Mouse (Mus musculus): ENCODE results near the gene C530008M17Rik. TPM values are rescaled to one million over a fixed set of nuclear protein-coding genes. Genes with fewer than 3 reads are reported as not detected.

C530008M17Rik gene
- total and polyA plus RNA-seq, 3 experiments: 3.2 to 10.6 TPM; not detected in 1

DNA sequence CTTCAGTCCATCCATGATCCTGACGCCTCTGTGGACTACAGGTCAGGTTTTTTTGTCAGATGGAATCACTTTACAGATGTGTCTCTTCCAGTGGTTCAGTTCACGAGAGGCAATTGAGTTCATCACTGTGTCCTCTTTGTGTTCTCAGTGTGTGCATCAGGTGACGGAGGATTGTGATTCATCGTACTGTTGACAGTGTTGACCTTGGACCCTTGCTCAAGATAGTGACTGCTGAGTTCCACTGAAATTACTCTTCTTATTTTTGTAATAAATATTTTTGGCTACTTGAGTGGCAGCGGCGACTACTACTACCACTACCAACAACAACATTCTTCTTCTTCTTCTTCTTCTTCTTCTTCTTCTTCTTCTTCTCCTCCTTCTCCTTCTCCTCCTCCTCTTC lies 85.2 kb downstream of the C530008M17Rik start:
- Histone ChIP-seq H3K4me1 (ENCODE audit: control insufficient read depth in 1 of 2, insufficient read depth in 2 of 2, low read length in 2 of 2) (peaks cover 0 to 7% of the 10 kb centered on the region in 2 experiments; a peak in 1 of 4 replicates), H3K27ac (ENCODE audit: control insufficient read depth, low read depth, low read length) (no peak overlapping the region), H3K79me2 (ENCODE audit: control insufficient read depth, insufficient read depth, low read length, poor library complexity) (no peaks in the 10 kb centered on the region), H3K27me3 (ENCODE audit: control insufficient read depth in 1 of 2, insufficient read depth in 2 of 2, low read length in 2 of 2) (no peaks in the 10 kb centered on the region), H3K9ac (ENCODE audit: control insufficient read depth, low read depth, low read length, poor library complexity, severe bottlenecking) (no peak overlapping the region), H3K9me3 (replicated peaks; ENCODE audit: insufficient read depth, low read length) (no peaks in the 10 kb centered on the region), H3K36me3 (ENCODE audit: control insufficient read depth in 1 of 2, insufficient read depth in 2 of 2, low read length in 2 of 2) (no peaks in the 10 kb centered on the region), H3K4me3 (ENCODE audit: control insufficient read depth in 1 of 2, insufficient read depth in 1 of 2, low read depth in 2 of 2, low read length in 2 of 2) (no peak overlapping the region)
- no peak for TF ChIP-seq RAD21 (IDR thresholded peaks at IDR 0.05; ENCODE audit: low read depth, low read length)
- TF ChIP-seq NRF1 (IDR thresholded peaks at IDR 0.05; ENCODE audit: insufficient read depth, low read depth, low read length, poor library complexity, severe bottlenecking): no peak
- TF ChIP-seq SMC3 (IDR thresholded peaks at IDR 0.05; ENCODE audit: low read depth, low read length): no peak
- no peak for TF ChIP-seq HCFC1 (IDR thresholded peaks at IDR 0.05; ENCODE audit: low read depth, low read length)
- TF ChIP-seq POLR2A (IDR thresholded peaks at IDR 0.05; ENCODE audit: control insufficient read depth in 1 of 2, insufficient read depth in 1 of 2, low read depth in 1 of 2, low read length in 2 of 2, poor library complexity in 1 of 2): no peak
- no peak for TF ChIP-seq RCOR1 (IDR thresholded peaks at IDR 0.05; ENCODE audit: low read depth, low read length)
- TF ChIP-seq ZMIZ1 (IDR thresholded peaks at IDR 0.05; ENCODE audit: low read depth, low read length): no peak
- no peak for TF ChIP-seq NELFE (IDR thresholded peaks at IDR 0.05; ENCODE audit: low read depth, low read length)
- no peak for TF ChIP-seq JUND (IDR thresholded peaks at IDR 0.05; ENCODE audit: low read depth, low read length)
- no peak for TF ChIP-seq USF2 (IDR thresholded peaks at IDR 0.05; ENCODE audit: borderline replicate concordance in 1 of 2, insufficient read depth in 1 of 2, low read depth in 1 of 2, low read length in 2 of 2)
- no peak for TF ChIP-seq CHD1 (IDR thresholded peaks at IDR 0.05; ENCODE audit: low read depth, low read length)
- TF ChIP-seq MYB (IDR thresholded peaks at IDR 0.05; ENCODE audit: low read depth, low read length): no peak
- TF ChIP-seq TBP (IDR thresholded peaks at IDR 0.05; ENCODE audit: low read depth, low read length): no peak
- no peak for TF ChIP-seq GABPA (IDR thresholded peaks at IDR 0.05; ENCODE audit: low read depth, low read length)
- no peak for TF ChIP-seq POLR2AphosphoS2 (IDR thresholded peaks at IDR 0.05; ENCODE audit: low read length)
- no peak for TF ChIP-seq BHLHE40 (IDR thresholded peaks at IDR 0.05; ENCODE audit: borderline replicate concordance, low read depth, low read length)
- no peak for TF ChIP-seq GATA1 (IDR thresholded peaks at IDR 0.05; ENCODE audit: low read depth, low read length)
- DNase-seq (ENCODE audit: low read depth, low spot score): no peak

DNA sequence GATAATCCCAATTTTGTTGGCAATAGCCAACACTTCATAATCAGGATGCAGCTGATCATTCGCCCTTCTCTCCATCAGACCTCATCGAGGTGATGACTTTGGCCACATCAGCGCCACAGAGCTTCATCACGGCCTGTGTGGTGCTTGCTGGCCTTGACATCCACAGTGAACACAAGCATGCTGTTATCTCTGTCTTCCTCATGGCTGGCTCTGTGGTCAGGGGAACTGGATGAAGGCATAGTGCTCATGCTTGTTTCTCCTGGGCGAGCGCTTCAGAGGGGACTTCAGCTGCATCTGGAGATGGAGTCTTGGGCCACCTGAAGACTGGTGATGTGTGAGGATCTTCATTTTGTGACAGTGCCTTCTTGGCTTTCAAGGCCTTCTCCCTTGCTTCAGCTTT lies 85.8 kb downstream of the C530008M17Rik start:
- Histone ChIP-seq H3K79me2 (ENCODE audit: control insufficient read depth, insufficient read depth, low read length, poor library complexity) (no peaks in the 10 kb centered on the region), H3K27me3 (ENCODE audit: control insufficient read depth in 1 of 2, insufficient read depth in 2 of 2, low read length in 2 of 2) (no peaks in the 10 kb centered on the region), H3K4me1 (ENCODE audit: control insufficient read depth in 1 of 2, insufficient read depth in 2 of 2, low read length in 2 of 2) (peaks cover 0 to 7% of the 10 kb centered on the region in 2 experiments; a peak in 1 of 4 replicates), H3K27ac (ENCODE audit: control insufficient read depth, low read depth, low read length) (no peak overlapping the region), H3K36me3 (ENCODE audit: control insufficient read depth in 1 of 2, insufficient read depth in 2 of 2, low read length in 2 of 2) (no peaks in the 10 kb centered on the region), H3K9ac (ENCODE audit: control insufficient read depth, low read depth, low read length, poor library complexity, severe bottlenecking) (no peak overlapping the region), H3K9me3 (replicated peaks; ENCODE audit: insufficient read depth, low read length) (no peaks in the 10 kb centered on the region), H3K4me3 (ENCODE audit: control insufficient read depth in 1 of 2, insufficient read depth in 1 of 2, low read depth in 2 of 2, low read length in 2 of 2) (no peak overlapping the region)
- peak; percentile 58 for DNase-seq (ENCODE audit: low read depth, low spot score)
- TF ChIP-seq NELFE (IDR thresholded peaks at IDR 0.05; ENCODE audit: low read depth, low read length): no peak
- TF ChIP-seq TCF12 (IDR thresholded peaks at IDR 0.05; ENCODE audit: low read depth, low read length): no peak
- TF ChIP-seq SMC3 (IDR thresholded peaks at IDR 0.05; ENCODE audit: low read depth, low read length): no peak
- TF ChIP-seq POLR2AphosphoS5 (IDR thresholded peaks at IDR 0.05; ENCODE audit: borderline replicate concordance, low read depth, low read length): no peak
- no peak for TF ChIP-seq MEF2A (IDR thresholded peaks at IDR 0.05; ENCODE audit: extremely low read depth, insufficient replicate concordance, low read depth, low read length, poor library complexity, severe bottlenecking)
- TF ChIP-seq TAL1 (IDR thresholded peaks at IDR 0.05; ENCODE audit: low read length): peak; percentile 71
- TF ChIP-seq ELF1 (IDR thresholded peaks at IDR 0.05; ENCODE audit: low read depth, low read length): no peak
- TF ChIP-seq ZKSCAN1 (IDR thresholded peaks at IDR 0.05; ENCODE audit: low read depth, low read length): no peak
- no peak for TF ChIP-seq KAT2A (conservative IDR thresholded peaks at IDR 0.05; ENCODE audit: low read depth, low read length)
- no peak for TF ChIP-seq MAZ (IDR thresholded peaks at IDR 0.05; ENCODE audit: low read depth, low read length)
- no peak for TF ChIP-seq GABPA (IDR thresholded peaks at IDR 0.05; ENCODE audit: low read depth, low read length)
- TF ChIP-seq GATA1 (IDR thresholded peaks at IDR 0.05; ENCODE audit: low read depth, low read length): 0 out of 2 replicates have a peak, but pooled peaks have one; percentile 15
- no peak for TF ChIP-seq UBTF (IDR thresholded peaks at IDR 0.05; ENCODE audit: borderline replicate concordance, insufficient read depth, low read depth, low read length)
- no peak for TF ChIP-seq SIN3A (IDR thresholded peaks at IDR 0.05; ENCODE audit: low read length)
- TF ChIP-seq JUND (IDR thresholded peaks at IDR 0.05; ENCODE audit: low read depth, low read length): no peak
